Mouse (Mus musculus) lung, adult 18-20 months (tissue): ENCODE data around the gene Eif3i.

Source experiments
- DNase-seq, 2 experiments: peaks; one replicate each; pipeline ENCODE4 v3.0.0; 2022; ENCODE audit warnings: mixed read lengths in 2 of 2

Eif3i gene

GRCm38 (mm10) chr4:129618786-129619691, 18.6 kb upstream of the Eif3i start, which contains the start of gene Iqcc:
Gene Iqcc, minus strand, starts transcription at chr4:129619099.
- DNase-seq = peak; percentile 96 to 97

- DNase-seq = no peak
Measured at GRCm38 (mm10) chr4:129618031-129618430, 17.6 kb upstream of the Eif3i start.

- no peak for DNase-seq
Measured at GRCm38 (mm10) chr4:129617121-129617641, 16.7 kb upstream of the Eif3i start.

- DNase-seq = no peak
Measured at GRCm38 (mm10) chr4:129616631-129617030, 16.2 kb upstream of the Eif3i start.

GRCm38 (mm10) chr4:129615801-129616290, 15.4 kb upstream of the Eif3i start:
- no peak for DNase-seq

GRCm38 (mm10) chr4:129614093-129614492, 13.6 kb upstream of the Eif3i start, which contains the start of gene Dcdc2b:
Gene Dcdc2b, minus strand, starts transcription at chr4:129614257.
- DNase-seq = peak; percentile 83 to 87

GRCm38 (mm10) chr4:129610472-129610871, 10.0 kb upstream of the Eif3i start:
- no peak for DNase-seq

- DNase-seq = no peak
Measured at GRCm38 (mm10) chr4:129610026-129610425, 9.6 kb upstream of the Eif3i start.

GRCm38 (mm10) chr4:129609139-129609631, 8.7 kb upstream of the Eif3i start:
- no peak for DNase-seq

GRCm38 (mm10) chr4:129608426-129609025, 8.1 kb upstream of the Eif3i start:
- DNase-seq = peak; percentile 76 to 84

- DNase-seq = no peak
Measured at GRCm38 (mm10) chr4:129588865-129589264, 11.6 kb downstream of the Eif3i start.

GRCm38 (mm10) chr4:129586943-129587342, 13.5 kb downstream of the Eif3i start:
- no peak for DNase-seq

GRCm38 (mm10) chr4:129585773-129586172, 14.7 kb downstream of the Eif3i start:
- no peak for DNase-seq

- peak; percentile 81 to 87 for DNase-seq
Measured at GRCm38 (mm10) chr4:129584884-129585608, 15.4 kb downstream of the Eif3i start.

- no peak for DNase-seq
Measured at GRCm38 (mm10) chr4:129584370-129584769, 16.1 kb downstream of the Eif3i start.

- DNase-seq = no peak
Measured at GRCm38 (mm10) chr4:129582251-129582650, 18.2 kb downstream of the Eif3i start.

GRCm38 (mm10) chr4:129580347-129580746, 20.1 kb downstream of the Eif3i start:
- no peak for DNase-seq

GRCm38 (mm10) chr4:129578466-129578865, 22.0 kb downstream of the Eif3i start, which contains the start of gene Fam167b:
Gene Fam167b, minus strand, starts transcription at chr4:129578549.
- DNase-seq = no peak

- DNase-seq = no peak
Measured at GRCm38 (mm10) chr4:129577688-129578087, 22.8 kb downstream of the Eif3i start.

GRCm38 (mm10) chr4:129576863-129577491, 23.5 kb downstream of the Eif3i start:
- DNase-seq = peak; percentile 67 to 69

- DNase-seq = peak; percentile 26 to 45
Measured at GRCm38 (mm10) chr4:129575171-129575844, 25.1 kb downstream of the Eif3i start.
